Mouse (Mus musculus) heart, embryonic 11.5 days (tissue): ENCODE results near the gene Smarcc2. TPM values are rescaled to one million over a fixed set of nuclear protein-coding genes. Genes with fewer than 3 reads are reported as not detected.

Source experiments
- ATAC-seq: fragments of 200-750 bp; cut with Nextera tagmentation; replicated peaks from 2 replicates; pipeline ENCODE4 v1.8.0; 2017; ENCODE audit warnings: moderate library complexity; ENCODE audit not compliant: insufficient number of reproducible peaks, low FRiP score, low TSS enrichment
- H3K27ac ChIP-seq: fragments of 300-500 bp; sonication (generic); 2 replicates; pipeline ENCODE4 v1.5.1; 2014; ENCODE audit warnings: mild to moderate bottlenecking, low read depth, low read length
- H3K27me3 ChIP-seq: fragments of 300-500 bp; sonication (generic); 2 replicates; pipeline ENCODE4 v1.6.1; 2014; ENCODE audit warnings: mild to moderate bottlenecking, low read length, mixed read lengths; ENCODE audit not compliant: control insufficient read depth, insufficient read depth
- H3K36me3 ChIP-seq: fragments of 300-500 bp; sonication (generic); 2 replicates; pipeline ENCODE4 v1.6.1; 2014; ENCODE audit warnings: mild to moderate bottlenecking, low read length, moderate library complexity, mixed read lengths; ENCODE audit not compliant: control insufficient read depth, insufficient read depth
- H3K4me1 ChIP-seq: fragments of 300-500 bp; sonication (generic); 2 replicates; pipeline ENCODE4 v1.6.1; 2014; ENCODE audit warnings: low read length; ENCODE audit not compliant: control insufficient read depth, insufficient read depth
- H3K4me2 ChIP-seq: fragments of 300-500 bp; sonication (generic); 2 replicates; pipeline ENCODE4 v1.6.1; 2014; ENCODE audit warnings: mild to moderate bottlenecking, moderate library complexity
- H3K4me3 ChIP-seq: fragments of 300-500 bp; sonication (generic); 2 replicates; pipeline ENCODE4 v1.5.1; 2014; ENCODE audit warnings: low read depth, low read length
- H3K9ac ChIP-seq: fragments of 300-500 bp; sonication (generic); 2 replicates; pipeline ENCODE4 v1.6.1; 2014; ENCODE audit warnings: mild to moderate bottlenecking, low read depth, low read length, moderate library complexity
- H3K9me3 ChIP-seq: fragments of 300-500 bp; sonication (generic); replicated peaks from 2 replicates; pipeline ENCODE4 v1.6.1; 2016; ENCODE audit warnings: low read length; ENCODE audit not compliant: control insufficient read depth
- WGBS: fragments of 180-500 bp; shearing (Covaris S2); extraction: QIAGEN DNeasy Blood & Tissue Kit; methylation state at CpG from one replicate; pipeline ENCODE4 v1.1.7; 2014; ENCODE audit not compliant: insufficient replicate concordance; 5-methylcytosine and 5-hydroxymethylcytosine counted together
- polyA plus RNA-seq: library from polyadenylated mRNA; unstranded; fragments of >200 nt; fragmentation: Nextera tagmentation; extraction: Ambion mirVana; gene quantifications from 2 replicates; pipeline ENCODE4 v1.2.1, GENCODE M21; 2014

The Smarcc2 gene
- polyA plus RNA-seq, 1 experiment from 2014 or later, result 82.8 TPM

- H3K9ac ChIP-seq, result no peak overlapping the region
- peaks cover 3% of the 10 kb centered on the region for H3K4me1 ChIP-seq
- ATAC-seq, result no peak
- no peak overlapping the region for H3K27ac ChIP-seq
- no peak overlapping the region for H3K4me2 ChIP-seq
- H3K27me3 ChIP-seq, result no peaks in the 10 kb centered on the region
- WGBS, result 91% methylated on average over 14 of the region's 14 CpGs
- no peaks in the 10 kb centered on the region for H3K9me3 ChIP-seq
- H3K4me3 ChIP-seq, result no peak overlapping the region
- H3K36me3 ChIP-seq, result no peaks in the 10 kb centered on the region; the same call in 1 of the 2 replicates
Measured at GRCm38 (mm10) chr10:128505974-128506373, 46.9 kb downstream of the Smarcc2 start.

- no peak overlapping the region for H3K4me2 ChIP-seq
- H3K36me3 ChIP-seq, result no peaks in the 10 kb centered on the region; the same call in 1 of the 2 replicates
- H3K27me3 ChIP-seq, result no peaks in the 10 kb centered on the region
- H3K9ac ChIP-seq, result no peak overlapping the region
- H3K4me1 ChIP-seq, result peaks cover 3% of the 10 kb centered on the region
- no peak overlapping the region for H3K4me3 ChIP-seq
- 79% methylated on average over 9 of the region's 9 CpGs for WGBS
- H3K27ac ChIP-seq, result no peak overlapping the region
- H3K9me3 ChIP-seq, result no peaks in the 10 kb centered on the region
- ATAC-seq, result no peak
Measured at GRCm38 (mm10) chr10:128508260-128508659, 49.2 kb downstream of the Smarcc2 start.

- no peak overlapping the region for H3K27ac ChIP-seq
- WGBS, result 86% methylated on average over 9 of the region's 9 CpGs
- no peak for ATAC-seq
Measured at GRCm38 (mm10) chr10:128509203-128509602, 50.2 kb downstream of the Smarcc2 start.

GRCm38 (mm10) chr10:128509831-128510230 is 50.8 kb downstream of the Smarcc2 start:
- H3K4me3 ChIP-seq, result no peak overlapping the region
- no peaks in the 10 kb centered on the region for H3K4me1 ChIP-seq
- 71% methylated on average over 4 of the region's 4 CpGs for WGBS
- H3K9ac ChIP-seq, result no peak overlapping the region
- no peak overlapping the region for H3K27ac ChIP-seq
- no peak overlapping the region for H3K4me2 ChIP-seq
- H3K27me3 ChIP-seq, result no peaks in the 10 kb centered on the region
- no peaks in the 10 kb centered on the region for H3K9me3 ChIP-seq
- H3K36me3 ChIP-seq, result no peaks in the 10 kb centered on the region; the same call in 1 of the 2 replicates
- ATAC-seq, result no peak

More at GRCm38 (mm10) chr10:128509203-128509602, 50.2 kb downstream of the Smarcc2 start:
- Histone ChIP-seq H3K4me3 (no peak overlapping the region), H3K4me2 (no peak overlapping the region), H3K4me1 (no peaks in the 10 kb centered on the region), H3K9me3 (no peaks in the 10 kb centered on the region), H3K9ac (no peak overlapping the region), H3K27me3 (no peaks in the 10 kb centered on the region), H3K36me3 (no peaks in the 10 kb centered on the region; the same call in 1 of the 2 replicates)

DNA sequence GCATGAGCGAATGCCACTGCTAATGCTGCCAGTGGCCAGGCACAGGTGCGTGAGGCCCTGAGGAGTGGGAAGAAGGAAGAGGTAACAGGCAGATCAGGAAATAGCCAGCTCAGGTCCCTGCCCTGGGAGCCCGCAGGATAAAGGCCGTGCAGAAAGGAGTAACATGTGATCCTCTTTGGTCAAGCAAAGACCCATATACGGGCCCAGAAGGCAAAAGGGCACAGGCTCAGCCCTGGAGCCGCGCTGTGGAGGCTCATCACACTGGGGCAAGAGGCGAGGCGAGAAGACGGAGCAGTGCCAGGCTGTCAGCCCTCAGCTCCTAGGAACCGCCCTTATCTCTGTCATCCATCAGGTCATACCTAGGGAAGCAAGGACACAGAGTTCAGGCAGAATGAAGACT is 51.3 kb downstream of the Smarcc2 start:
- no peaks in the 10 kb centered on the region for H3K27me3 ChIP-seq
- H3K27ac ChIP-seq, result no peak overlapping the region
- ATAC-seq, result no peak
- H3K9me3 ChIP-seq, result no peaks in the 10 kb centered on the region
- H3K4me1 ChIP-seq, result no peaks in the 10 kb centered on the region
- H3K9ac ChIP-seq, result no peak overlapping the region
- H3K4me2 ChIP-seq, result no peak overlapping the region
- no peaks in the 10 kb centered on the region; the same call in 1 of the 2 replicates for H3K36me3 ChIP-seq
- H3K4me3 ChIP-seq, result no peak overlapping the region
- 79% methylated on average over 11 of the region's 11 CpGs for WGBS

DNA sequence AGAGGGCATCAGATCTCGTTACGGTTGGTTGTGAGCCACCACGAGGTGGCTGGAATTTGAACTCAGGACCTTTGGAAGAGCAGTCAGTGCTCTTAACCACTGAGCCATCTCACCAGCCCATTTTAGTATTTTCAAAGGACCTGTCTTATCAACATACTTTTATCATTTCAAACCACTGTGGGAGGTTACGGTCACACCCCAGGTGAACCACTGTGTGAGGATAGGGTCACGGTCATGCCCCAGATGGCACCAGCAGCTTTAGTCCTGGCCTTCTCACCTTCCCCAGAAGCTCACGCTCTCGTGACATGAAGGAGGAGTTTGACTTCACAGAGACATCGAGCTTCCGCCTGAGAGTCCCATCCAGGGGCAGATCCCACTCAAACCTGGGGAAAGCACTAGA is 52.1 kb downstream of the Smarcc2 start:
- WGBS, result 84% methylated on average over 9 of the region's 9 CpGs
- no peaks in the 10 kb centered on the region for H3K4me1 ChIP-seq
- no peaks in the 10 kb centered on the region; the same call in 1 of the 2 replicates for H3K36me3 ChIP-seq
- H3K4me2 ChIP-seq, result no peak overlapping the region
- H3K27me3 ChIP-seq, result peaks cover under 1% of the 10 kb centered on the region; the same call in 1 of the 2 replicates
- H3K4me3 ChIP-seq, result no peak overlapping the region
- H3K9me3 ChIP-seq, result no peaks in the 10 kb centered on the region
- no peak for ATAC-seq
- H3K9ac ChIP-seq, result no peak overlapping the region
- H3K27ac ChIP-seq, result no peak overlapping the region

GRCm38 (mm10) chr10:128511761-128512160 is 52.7 kb downstream of the Smarcc2 start:
- no peak for ATAC-seq
- 79% methylated on average over 12 of the region's 12 CpGs for WGBS

DNA sequence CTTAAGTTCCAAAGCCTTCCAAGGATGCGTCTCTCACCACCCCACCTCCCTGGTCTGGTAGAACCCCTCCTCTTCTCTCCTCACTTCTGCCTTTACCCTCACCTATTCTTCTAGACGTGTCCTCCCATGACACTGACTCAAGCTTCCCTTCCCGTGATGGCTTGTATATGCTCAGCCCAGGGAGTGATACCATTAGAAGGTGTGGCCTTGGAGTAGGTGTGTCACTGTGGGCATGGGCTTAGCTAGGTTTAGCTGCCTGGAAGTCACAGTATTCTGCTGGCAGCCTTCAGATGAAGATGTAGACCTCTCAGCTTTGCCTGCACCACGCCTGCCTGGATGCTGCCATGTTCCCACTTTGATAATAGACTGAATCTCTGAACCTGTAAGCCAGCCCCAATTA is 56.0 kb downstream of the Smarcc2 start:
- ATAC-seq, result no peak
- H3K27ac ChIP-seq, result no peak overlapping the region
- H3K36me3 ChIP-seq, result peaks cover under 1% of the 10 kb centered on the region
- H3K9ac ChIP-seq, result no peak overlapping the region
- H3K27me3 ChIP-seq, result peaks cover 18% of the 10 kb centered on the region
- H3K4me1 ChIP-seq, result 0 out of 2 replicates have a peak, but pooled peaks cover 2% of the 10 kb centered on the region
- H3K4me2 ChIP-seq, result no peak overlapping the region
- H3K9me3 ChIP-seq, result no peaks in the 10 kb centered on the region
- no peak overlapping the region for H3K4me3 ChIP-seq
- 82% methylated on average over 4 of the region's 4 CpGs for WGBS

More at GRCm38 (mm10) chr10:128511761-128512160, 52.7 kb downstream of the Smarcc2 start:
- Histone ChIP-seq H3K27me3 (peaks cover 6% of the 10 kb centered on the region; the same call in 1 of the 2 replicates), H3K4me1 (0 out of 2 replicates have a peak, but pooled peaks cover 2% of the 10 kb centered on the region), H3K9ac (no peak overlapping the region), H3K4me2 (no peak overlapping the region), H3K36me3 (no peaks in the 10 kb centered on the region; the same call in 1 of the 2 replicates), H3K4me3 (no peak overlapping the region), H3K9me3 (no peaks in the 10 kb centered on the region), H3K27ac (no peak overlapping the region)

DNA sequence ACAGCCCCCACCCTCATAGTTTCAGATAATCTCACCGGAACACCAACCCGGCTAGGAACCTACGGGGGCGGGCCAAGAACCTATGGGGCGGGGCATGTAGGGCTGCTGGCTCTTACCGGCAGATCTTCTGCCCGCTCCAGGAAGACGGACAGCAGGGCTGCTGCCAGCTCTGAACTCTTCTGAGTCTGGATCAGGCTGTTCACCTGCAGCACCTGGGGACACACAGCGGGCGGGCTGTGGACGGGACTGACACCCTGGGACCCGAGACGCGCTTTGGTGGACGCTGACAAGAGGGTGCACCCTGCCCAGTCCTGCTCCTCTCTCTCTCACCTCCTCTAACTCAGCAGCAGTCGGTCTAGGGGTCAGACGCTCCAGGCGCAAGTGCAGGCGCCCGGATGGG is 57.0 kb downstream of the Smarcc2 start:
- H3K36me3 ChIP-seq, result peaks cover 4% of the 10 kb centered on the region
- WGBS, result 26% methylated on average over 20 of the region's 20 CpGs
- H3K4me1 ChIP-seq, result 0 out of 2 replicates have a peak, but pooled peaks cover 2% of the 10 kb centered on the region

More for the DNA sequence above, 57.0 kb downstream of the Smarcc2 start:
- 0 out of 2 replicates have a peak overlapping the region, but pooled peaks have one; percentile 30 for H3K9ac ChIP-seq
- peak overlapping the region; percentile 47 for H3K4me2 ChIP-seq
- peaks cover 18% of the 10 kb centered on the region for H3K27me3 ChIP-seq
- H3K27ac ChIP-seq, result no peak overlapping the region
- no peaks in the 10 kb centered on the region for H3K9me3 ChIP-seq
- ATAC-seq, result peak; percentile 53; the same call in 1 of the 2 replicates
- 0 out of 2 replicates have a peak overlapping the region, but pooled peaks have one; percentile 30 for H3K4me3 ChIP-seq
